Mouse (Mus musculus): ENCODE results near the gene Ccdc85b.
"Not testable (repeated sequence)": the region's sequence is repeated elsewhere in the genome, so short reads cannot be mapped to it uniquely, and the experiment has no call there.

The Ccdc85b gene

GRCm38 (mm10) chr19:5457746-5458442 is at the start of gene Ccdc85b:
TSS of gene Ccdc85b (minus strand) at chr19:5457894.
- DNase-seq = peak in 1 of 2 experiments; percentile 75

- DNase-seq = no peak
These were observed 46.0 kb upstream of the Ccdc85b start, which contains the start of gene 1700020D05Rik for GRCm38 (mm10) chr19:5503687-5504086. TSS of gene 1700020D05Rik (minus strand) at chr19:5503787.

- DNase-seq = no peak
These were observed 42.7 kb upstream of the Ccdc85b start for GRCm38 (mm10) chr19:5500330-5500875.

- no peak for DNase-seq
These were observed 38.3 kb upstream of the Ccdc85b start for GRCm38 (mm10) chr19:5496052-5496370.

GRCm38 (mm10) chr19:5495353-5496051 is 37.8 kb upstream of the Ccdc85b start:
- no peak for DNase-seq

GRCm38 (mm10) chr19:5494314-5494713 is 36.6 kb upstream of the Ccdc85b start:
- DNase-seq = no peak

GRCm38 (mm10) chr19:5493301-5493721 is 35.6 kb upstream of the Ccdc85b start:
- not testable (repeated sequence) for DNase-seq

- no peak for DNase-seq
These were observed 34.9 kb upstream of the Ccdc85b start for GRCm38 (mm10) chr19:5492641-5493040.

- peak; percentile 83 to 85 for DNase-seq
These were observed 33.4 kb upstream of the Ccdc85b start for GRCm38 (mm10) chr19:5490898-5491708.

- DNase-seq = peak; percentile 95 to 96
These were observed 32.7 kb upstream of the Ccdc85b start, which contains the start of gene Cfl1 for GRCm38 (mm10) chr19:5490313-5490897. TSS of gene Cfl1 (plus strand) at chr19:5490455.

GRCm38 (mm10) chr19:5489721-5490120 is 32.0 kb upstream of the Ccdc85b start:
- DNase-seq = not testable (repeated sequence)

- DNase-seq = peak; percentile 96 to 97
These were observed 31.3 kb upstream of the Ccdc85b start for GRCm38 (mm10) chr19:5488878-5489571.

GRCm38 (mm10) chr19:5487768-5488550 is 30.3 kb upstream of the Ccdc85b start, which contains the start of gene Mus81:
TSS of gene Mus81 (minus strand) at chr19:5488402.
- peak; percentile 98 to 99 for DNase-seq

GRCm38 (mm10) chr19:5486771-5487170 is 29.1 kb upstream of the Ccdc85b start:
- no peak for DNase-seq

GRCm38 (mm10) chr19:5486286-5486685 is 28.6 kb upstream of the Ccdc85b start:
- peak; percentile 61 to 65 for DNase-seq

- peak; percentile 69 to 76 for DNase-seq
These were observed 28.1 kb upstream of the Ccdc85b start for GRCm38 (mm10) chr19:5485821-5486220.

GRCm38 (mm10) chr19:5485371-5485770 is 27.7 kb upstream of the Ccdc85b start:
- DNase-seq = peak; percentile 63 to 66

- DNase-seq = no peak
These were observed 26.8 kb upstream of the Ccdc85b start for GRCm38 (mm10) chr19:5484496-5484895.

- DNase-seq = no peak
These were observed 26.0 kb upstream of the Ccdc85b start for GRCm38 (mm10) chr19:5483386-5484359.

GRCm38 (mm10) chr19:5481398-5481797 is 23.7 kb upstream of the Ccdc85b start:
- DNase-seq = no peak
